In the genomic region with DNA sequence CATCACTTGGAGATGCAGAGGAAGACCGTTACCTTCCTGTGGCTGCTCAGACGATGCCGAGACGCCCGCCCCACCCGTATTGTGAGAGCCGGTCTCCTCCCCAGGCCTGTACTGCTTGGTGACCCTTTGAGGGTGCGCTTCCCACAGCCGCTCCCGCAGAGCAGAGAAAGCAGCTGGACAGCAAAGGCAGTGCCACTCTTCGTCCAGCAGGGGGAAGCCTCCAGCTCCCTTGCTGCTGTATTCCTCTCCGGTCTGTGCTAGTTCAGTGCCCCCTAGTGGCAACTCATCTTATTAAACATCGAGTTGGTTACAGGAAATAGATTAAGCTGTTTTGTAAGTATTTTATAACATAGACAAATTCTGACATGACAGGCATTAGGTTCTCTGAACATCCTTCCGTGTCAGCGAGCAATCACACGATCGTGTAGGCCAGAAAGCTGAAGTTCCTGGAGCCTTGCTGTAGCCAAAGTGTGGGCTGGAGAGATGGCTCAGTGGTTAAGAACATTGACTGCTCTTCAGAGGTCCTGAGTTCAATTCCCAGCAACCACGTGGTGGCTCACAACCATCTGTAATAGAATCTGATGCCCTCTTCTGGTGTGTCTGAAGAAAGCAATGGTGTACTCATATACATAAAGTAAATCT, we compare ENCODE assay signal across 8 mouse cellular contexts.
DNase-seq lines count a peak whose midpoint lies in the region; ATAC-seq and TF ChIP-seq lines count a peak whose summit lies in the region.

No protein-coding gene starts in this region.

- no peak overlapping the region; the same call in 1 of the 2 replicates for H3K27ac ChIP-seq in left cerebral cortex, adult 2 months

- intact Hi-C loops in left cerebral cortex, adult 2 months (cut with DNase I): loop anchor here (2.0 to 5.0 kb wide), 5 partner anchors 198 to 420 kb away; a partner anchor contains a TSS

- peak; percentile 100 for TF ChIP-seq CTCF in left cerebral cortex, adult 2 months (IDR thresholded peaks at IDR 0.05)

- ATAC-seq in activated CD4-positive, CD25-positive, alpha-beta regulatory T cell, adult 4 months: peak; percentile 96
- peak; percentile 98 for ATAC-seq in common myeloid progenitor, adult 5-6 weeks (replicated peaks; ENCODE audit: low read depth, poor library complexity, severe bottlenecking)
- ATAC-seq in megakaryocyte, adult 5-6 weeks (ENCODE audit: poor library complexity, severe bottlenecking): peak; percentile 100

- peak; percentile 72 to 79 for DNase-seq in gastrocnemius, adult 8-10 months (ENCODE audit: low spot score in 2 of 2)
- DNase-seq in hindlimb bud, embryonic 11.5 days (ENCODE audit: extremely low spot score, low read depth, low spot score): peak; percentile 94
- peak; percentile 87 for DNase-seq in left cerebral cortex, adult 2 months (ENCODE audit: extremely low spot score in 1 of 2, low spot score in 2 of 2)
- DNase-seq in right cerebral cortex, adult 2 months (ENCODE audit: low spot score in 2 of 2): peak; percentile 86 to 95
- peak; percentile 57 for DNase-seq in urinary bladder, postnatal 10 days (ENCODE audit: low spot score)

- peak overlapping the region; percentile 34 for H3K4me3 ChIP-seq in left cerebral cortex, adult 2 months
